Mouse (Mus musculus): ENCODE data around the gene Arfgap1.

Arfgap1 gene

DNA sequence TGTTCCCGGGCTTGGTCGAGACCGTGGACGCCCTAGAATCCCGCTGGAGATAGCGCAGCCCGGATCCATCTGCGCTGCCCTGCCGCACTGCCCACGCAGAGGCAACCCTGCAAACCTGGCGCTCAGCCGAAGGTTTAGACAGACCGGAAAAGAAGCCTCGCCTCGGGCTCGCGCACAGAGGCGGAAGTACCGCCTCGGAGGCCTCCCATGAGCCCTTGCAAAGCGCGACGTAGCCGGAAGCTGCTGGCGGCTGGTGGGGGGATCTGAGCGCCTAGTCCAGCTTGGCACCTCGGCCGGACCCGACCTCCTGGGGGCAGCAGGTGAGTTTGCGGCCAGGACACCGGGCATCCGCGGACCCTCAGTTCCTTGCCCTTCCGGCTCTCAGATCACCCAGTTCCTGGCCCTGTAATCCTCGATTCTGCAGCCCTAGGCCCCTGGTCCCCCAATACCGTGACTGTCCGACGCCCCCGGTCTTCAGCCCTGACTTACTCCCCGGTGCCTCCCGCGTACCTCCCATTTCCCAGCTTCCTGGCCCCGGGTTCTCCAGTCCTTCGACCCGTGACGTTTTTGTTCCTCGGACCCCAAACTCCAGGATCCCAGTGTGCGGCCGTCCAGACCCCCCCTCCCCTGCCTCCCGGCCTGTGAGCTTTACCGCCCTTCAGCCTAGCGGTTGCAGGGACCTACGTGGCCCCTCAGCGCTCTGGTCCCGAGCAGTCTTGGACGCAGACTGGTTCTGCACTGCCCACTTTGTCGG, at the start of gene Arfgap1:
Gene Arfgap1 (plus strand): TSS at position 216 of the 754 bp plus-strand sequence.
- peak; percentile 95 for DNase-seq

- DNase-seq: no peak
These were observed 46.9 kb upstream of the Arfgap1 start for GRCm38 (mm10) chr2:180919913-180920809.

DNA sequence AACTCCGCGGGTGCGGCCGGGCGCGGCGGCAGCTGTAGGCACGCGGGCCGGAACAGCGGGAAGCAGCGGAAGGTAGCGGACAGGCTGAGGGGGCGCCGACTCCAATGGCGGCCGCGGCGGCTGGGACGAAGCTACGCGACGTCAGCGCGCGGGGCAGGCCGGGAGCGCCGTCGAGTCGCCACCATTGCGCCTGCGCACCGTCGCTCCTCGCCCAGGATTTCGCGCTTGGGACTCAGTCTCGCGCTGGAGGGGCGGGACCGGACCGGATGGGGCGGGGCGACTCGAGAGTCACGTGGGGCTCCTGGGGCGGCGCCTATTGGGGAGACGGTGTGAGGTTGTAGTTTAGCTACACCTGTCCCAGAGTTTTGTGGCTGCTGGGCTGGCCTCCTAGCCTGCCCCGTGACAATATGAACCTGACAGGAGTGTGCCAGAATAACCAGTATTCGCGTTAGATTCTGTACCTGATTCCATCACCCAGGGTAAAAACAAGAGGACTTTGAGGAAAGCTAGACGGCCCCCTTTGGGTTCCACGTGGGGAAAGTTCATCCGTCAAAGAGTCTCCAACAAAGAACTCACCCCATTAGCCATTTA, 46.1 kb upstream of the Arfgap1 start, which contains the start of gene Ythdf1:
Gene Ythdf1 (minus strand): TSS at position 140 of the 591 bp plus-strand sequence.
- peak; percentile 99 for DNase-seq

GRCm38 (mm10) chr2:180922739-180923138, 44.3 kb upstream of the Arfgap1 start:
- no peak for DNase-seq

GRCm38 (mm10) chr2:180925176-180925575, 41.8 kb upstream of the Arfgap1 start:
- DNase-seq: peak; percentile 81

DNA sequence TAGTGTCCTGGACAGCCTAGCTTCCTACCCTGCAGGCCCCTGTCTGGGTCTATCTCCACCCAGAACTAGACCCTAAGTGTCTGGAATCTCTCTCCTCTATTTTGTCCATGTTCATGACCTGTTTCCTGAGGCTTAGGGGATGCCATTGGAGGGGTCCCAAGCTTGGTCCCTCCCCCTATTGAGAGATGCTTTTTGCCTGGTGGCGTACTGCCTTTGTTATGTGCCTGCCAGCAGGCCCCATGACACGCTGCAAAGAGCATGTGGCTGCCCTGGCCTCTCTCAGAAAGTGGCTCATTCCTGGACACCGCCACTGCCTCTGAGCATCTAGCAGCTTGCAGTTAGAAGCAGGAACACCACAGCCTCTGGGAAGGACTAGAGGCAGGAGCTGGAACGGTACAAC, 38.3 kb upstream of the Arfgap1 start, which contains the start of gene Birc7:
Gene Birc7 (plus strand): TSS at position 301 of the 400 bp plus-strand sequence.
- DNase-seq: no peak

DNA sequence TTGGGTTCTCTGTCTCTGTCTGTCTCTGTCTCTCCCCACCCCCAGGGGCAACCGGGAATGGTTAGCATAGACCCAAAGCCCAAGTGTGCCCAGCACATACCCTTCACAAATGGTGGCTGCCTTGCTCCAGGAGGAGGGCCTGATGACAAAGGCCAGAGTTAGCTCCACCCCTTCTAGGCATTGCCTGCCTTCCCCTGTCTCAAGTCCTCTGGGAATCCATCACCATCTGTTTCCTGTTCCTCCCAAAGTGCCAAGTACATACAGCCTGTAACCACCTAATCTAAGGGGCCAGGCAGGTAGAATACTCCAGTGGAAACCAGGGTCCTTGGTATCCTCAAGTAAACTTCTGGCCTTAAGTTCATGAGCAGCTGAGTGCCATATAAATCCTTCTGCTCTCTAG, 34.6 kb upstream of the Arfgap1 start:
- DNase-seq: peak; percentile 16

GRCm38 (mm10) chr2:180940187-180940586, 26.8 kb upstream of the Arfgap1 start:
- no peak for DNase-seq

DNA sequence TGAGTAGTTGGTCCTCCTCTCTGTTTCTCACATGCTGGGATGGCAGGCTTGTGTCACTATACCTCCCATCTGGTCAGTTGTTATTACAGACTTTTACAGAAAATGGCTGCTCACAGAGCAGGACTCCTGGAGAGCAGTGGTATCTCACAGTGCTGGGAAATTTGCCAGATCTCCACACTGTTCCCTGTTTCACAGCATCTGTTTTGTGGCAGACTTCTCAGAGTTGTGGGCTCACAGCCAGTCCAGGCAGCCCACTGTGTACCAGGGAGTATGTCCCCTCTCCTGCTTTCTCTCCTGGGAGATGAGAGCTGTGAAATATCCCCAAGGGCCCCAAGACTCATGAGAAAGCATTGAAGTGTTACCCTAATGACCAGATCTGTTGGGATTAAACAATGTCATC, 25.2 kb upstream of the Arfgap1 start:
- DNase-seq: no peak

DNA sequence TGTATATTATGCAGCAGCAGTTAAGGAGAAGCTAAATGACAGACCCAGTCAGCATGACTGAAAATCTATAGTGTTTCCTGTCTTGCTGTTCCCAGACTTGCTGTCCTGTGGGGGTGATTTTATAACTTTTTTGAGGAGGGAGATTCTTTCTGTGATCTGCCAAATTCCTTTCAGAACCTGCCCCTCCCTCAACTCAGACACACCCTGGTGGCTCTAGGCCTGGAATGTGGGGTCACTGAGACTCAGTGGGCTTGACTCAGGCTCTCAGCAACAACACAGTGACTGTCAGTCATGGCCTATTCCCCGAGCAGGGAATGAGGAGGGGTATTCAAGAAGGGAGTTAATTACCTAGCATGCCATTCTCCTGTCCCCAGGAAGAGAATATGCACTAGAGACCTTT, 17.1 kb upstream of the Arfgap1 start:
- no peak for DNase-seq

DNA sequence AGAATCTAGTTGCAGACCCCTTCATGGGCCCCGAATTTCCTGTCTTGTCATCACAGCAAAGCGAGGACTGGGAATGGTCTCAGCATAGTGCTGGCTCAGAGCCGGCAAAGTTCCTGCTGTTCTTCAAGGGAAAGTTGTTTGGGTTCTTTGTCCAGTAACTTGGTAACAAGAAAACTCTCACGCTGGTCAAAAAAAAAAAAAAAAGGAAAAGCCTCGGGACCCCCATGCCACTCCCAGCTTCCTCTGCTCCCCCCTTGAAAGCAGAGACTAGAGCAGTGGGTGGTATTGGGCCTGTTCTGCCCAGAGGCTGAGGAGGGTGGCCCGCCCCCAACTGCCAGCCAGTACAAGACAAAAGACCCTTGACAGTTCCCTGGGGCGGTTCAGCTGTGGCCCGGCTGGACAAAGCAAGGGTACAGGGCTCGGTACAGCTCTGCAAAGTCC, 14.3 kb upstream of the Arfgap1 start:
- DNase-seq: peak; percentile 66

DNA sequence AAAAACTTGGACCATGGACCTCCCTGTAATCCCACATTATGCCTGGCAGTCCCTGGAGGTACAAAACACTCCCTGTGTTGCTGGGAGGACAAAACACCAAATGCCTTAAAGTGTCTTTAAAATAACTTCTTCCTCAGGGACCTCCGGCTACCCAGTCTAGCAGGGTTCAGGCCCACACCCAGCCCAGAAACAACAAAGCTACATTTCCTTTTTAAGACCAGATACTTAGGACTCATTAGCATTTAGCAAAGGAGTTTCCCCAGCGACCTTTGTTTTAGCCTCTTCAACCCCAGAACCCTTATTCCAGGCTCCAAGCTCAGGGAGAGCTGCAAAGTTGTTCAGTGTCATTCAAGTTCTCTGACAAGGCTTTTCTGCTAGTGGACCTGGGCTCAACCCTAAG, 13.4 kb upstream of the Arfgap1 start:
- DNase-seq: no peak

DNA sequence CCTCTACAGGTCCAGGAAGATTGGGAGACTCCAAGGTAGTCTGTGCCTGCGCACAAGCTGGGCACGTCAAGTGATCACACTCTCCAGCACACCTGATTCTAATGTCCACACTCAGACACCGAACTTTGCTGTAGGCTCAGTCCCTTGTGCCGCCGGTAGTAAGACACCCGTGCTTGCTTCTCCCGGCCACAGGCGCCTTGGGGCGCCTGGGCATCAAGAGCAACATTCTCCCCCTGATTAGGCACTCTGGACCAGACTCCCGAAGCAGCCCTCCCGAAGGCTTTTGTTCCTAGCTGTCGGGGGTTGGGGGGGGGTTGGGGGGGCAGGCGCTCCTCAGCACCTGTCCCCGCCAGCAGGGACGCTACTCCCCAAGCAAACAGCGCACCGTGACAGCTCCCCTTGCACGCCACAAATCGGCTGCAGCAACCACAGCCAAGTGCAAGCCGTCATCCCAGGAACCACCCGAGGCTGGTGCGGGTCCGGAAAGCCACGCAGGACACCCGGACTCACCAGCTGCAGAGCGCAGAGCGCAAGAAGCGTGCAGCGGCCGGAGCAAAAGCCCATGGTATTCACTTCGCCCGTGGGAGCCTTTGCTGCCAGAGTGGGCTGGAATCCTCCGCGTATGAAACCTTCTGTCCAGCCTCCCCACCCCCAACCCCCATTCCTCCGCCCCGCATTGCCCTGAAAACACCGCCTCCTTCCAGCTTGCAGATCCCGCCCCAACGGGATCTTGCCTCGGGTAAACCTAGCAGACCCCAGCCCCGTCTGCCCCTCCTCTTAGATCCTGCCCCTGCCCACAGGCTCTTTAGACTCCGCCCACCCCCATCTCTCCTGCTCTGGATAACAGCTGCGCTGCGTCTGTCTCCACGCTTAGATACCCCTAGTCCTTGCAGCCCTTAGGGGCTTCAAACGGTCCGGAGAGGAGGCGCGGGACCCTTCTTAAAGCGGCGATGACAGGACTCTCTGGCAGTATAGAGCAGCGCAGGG, 12.7 kb upstream of the Arfgap1 start, which contains the start of gene Nkain4:
Gene Nkain4 (minus strand): TSS at position 639 of the 987 bp plus-strand sequence.
- peak; percentile 95 for DNase-seq

DNA sequence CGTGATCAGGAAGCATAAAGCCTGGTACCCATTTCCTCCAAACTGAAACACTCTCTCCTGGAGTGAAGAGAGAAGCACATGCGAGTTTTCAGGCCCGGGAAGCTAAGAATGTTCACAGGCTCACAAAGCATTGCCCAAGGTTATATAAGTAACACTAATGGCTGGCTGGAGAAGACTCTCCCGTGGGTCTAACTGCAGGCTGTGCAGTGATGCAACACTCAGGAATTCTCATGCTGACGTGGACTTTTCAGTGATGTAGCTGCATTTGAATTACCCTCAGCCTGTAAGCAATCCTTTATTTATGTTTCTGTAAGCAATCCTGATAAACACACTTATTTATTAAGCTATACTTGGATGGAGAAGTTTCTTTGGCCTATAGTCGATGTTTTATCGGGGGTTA, 7.4 kb upstream of the Arfgap1 start:
- DNase-seq: no peak

- no peak for DNase-seq
These were observed 6.8 kb upstream of the Arfgap1 start for GRCm38 (mm10) chr2:180960187-180960586.

DNA sequence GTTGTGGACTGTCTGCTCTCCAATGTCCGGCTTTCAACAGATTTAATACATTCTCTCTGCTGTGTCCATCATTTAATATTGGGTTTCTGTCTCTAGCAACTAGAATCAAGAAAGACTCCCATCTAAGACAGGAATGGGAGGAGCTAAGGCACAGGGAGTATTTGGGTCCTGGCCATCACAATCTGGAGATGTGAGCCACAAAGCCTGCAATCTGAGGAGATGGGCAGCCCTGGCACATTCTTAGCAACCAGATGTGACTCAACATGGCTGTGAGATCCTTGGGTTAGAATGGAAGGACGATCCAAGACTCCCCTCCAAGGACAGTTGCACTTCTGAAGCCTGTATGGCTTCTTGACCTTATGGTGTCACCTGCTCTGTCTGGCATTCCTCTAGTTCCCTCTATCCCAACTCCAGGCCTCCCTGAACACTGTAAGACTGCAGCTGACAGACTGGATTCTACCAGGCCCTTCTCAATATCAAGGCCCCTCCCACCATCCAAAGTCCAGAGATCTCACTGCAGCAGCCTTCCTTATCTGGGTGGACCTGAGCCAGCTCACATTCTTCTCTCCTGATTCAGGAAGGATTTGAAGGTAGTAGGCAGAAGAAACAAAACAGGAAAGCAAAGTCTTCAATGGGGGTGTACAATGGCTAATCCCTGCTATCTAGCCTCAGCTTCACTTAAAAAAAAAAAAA, 4.3 kb upstream of the Arfgap1 start:
- DNase-seq: no peak

GRCm38 (mm10) chr2:180963956-180964355, 3.1 kb upstream of the Arfgap1 start:
- peak; percentile 82 for DNase-seq

DNA sequence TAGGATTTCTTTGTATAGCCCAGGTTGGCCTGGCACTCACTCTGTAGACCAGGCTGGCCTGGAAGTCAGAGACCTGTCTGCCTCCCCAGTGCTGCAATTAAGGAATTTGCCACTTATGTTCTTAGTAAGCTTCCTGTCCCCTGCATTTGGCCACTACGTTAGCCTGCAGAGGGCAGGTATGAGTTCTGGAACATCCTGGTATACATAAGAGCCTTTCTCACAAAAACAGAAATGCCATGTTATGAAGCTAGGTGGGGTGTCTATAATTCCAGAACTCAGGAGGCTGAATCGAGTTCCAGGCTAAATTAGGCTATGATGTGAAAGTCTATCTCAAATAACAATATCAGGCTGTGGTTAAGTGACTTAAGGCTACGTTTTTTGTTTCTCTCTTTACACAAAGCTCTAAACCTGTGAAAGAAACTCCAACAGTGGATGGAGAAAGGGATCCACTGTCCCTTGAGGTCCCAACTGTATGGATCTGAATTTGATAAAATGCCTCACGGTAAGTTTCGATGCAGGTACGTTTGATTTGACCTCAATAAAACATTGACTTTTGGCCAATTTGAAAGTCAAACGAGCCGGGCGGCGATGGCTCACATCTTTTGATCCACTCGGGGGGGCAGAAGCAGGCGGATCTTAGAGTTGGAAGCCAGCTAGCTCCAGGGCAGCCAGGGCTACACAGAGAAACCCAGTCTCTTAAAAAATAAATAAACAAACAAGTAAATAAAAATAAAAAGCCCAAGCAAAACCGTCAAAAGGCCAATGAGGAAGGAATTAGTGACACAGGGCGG, 738 bp upstream of the Arfgap1 start:
- DNase-seq: peak; percentile 41

- no peak for DNase-seq
These were observed 14.1 kb downstream of the Arfgap1 start for GRCm38 (mm10) chr2:180981133-180981532.

GRCm38 (mm10) chr2:180985635-180986034, 18.6 kb downstream of the Arfgap1 start:
- no peak for DNase-seq

All from embryo, embryonic 11 days (tissue).